Mouse (Mus musculus) limb, embryonic 14.5 days (tissue): ENCODE results near the gene Olfr809. TPM values are rescaled to one million over a fixed set of nuclear protein-coding genes. Genes with fewer than 3 reads are reported as not detected.

Experiments used
- ATAC-seq: fragments of 200-750 bp; cut with Nextera tagmentation; 2 replicates; pipeline ENCODE4 v1.8.0; 2017; ENCODE audit warnings: low read depth, moderate number of reproducible peaks, moderate TSS enrichment; ENCODE audit not compliant: low FRiP score
- DNase-seq: peaks from one replicate; pipeline ENCODE4 v3.0.0-alpha.2; 2015; ENCODE audit warnings: low spot score
- H3K27ac ChIP-seq: fragments of 300-500 bp; sonication (generic); replicated peaks from 2 replicates; pipeline ENCODE4 v1.5.1; 2014; ENCODE audit warnings: low read depth, mild to moderate bottlenecking, low read length, moderate library complexity, mixed read lengths
- H3K27me3 ChIP-seq: fragments of 300-500 bp; sonication (generic); 2 replicates; pipeline ENCODE4 v1.6.1; 2014; ENCODE audit warnings: low read length, mixed read lengths; ENCODE audit not compliant: control insufficient read depth, insufficient read depth
- H3K36me3 ChIP-seq: fragments of 300-500 bp; sonication (generic); 2 replicates; pipeline ENCODE4 v1.6.1; 2014; ENCODE audit warnings: mild to moderate bottlenecking, low read length, moderate library complexity, mixed read lengths; ENCODE audit not compliant: control insufficient read depth, insufficient read depth
- H3K4me1 ChIP-seq: fragments of 300-500 bp; sonication (generic); 2 replicates; pipeline ENCODE4 v1.6.1; 2014; ENCODE audit warnings: antibody characterized with exemption, low read length, mixed read lengths; ENCODE audit not compliant: control insufficient read depth, insufficient read depth
- H3K4me2 ChIP-seq: fragments of 300-500 bp; sonication (generic); replicated peaks from 2 replicates; pipeline ENCODE4 v1.6.1; 2014; ENCODE audit warnings: low read depth, mild to moderate bottlenecking, low read length, moderate library complexity; ENCODE audit not compliant: severe bottlenecking
- H3K4me3 ChIP-seq: fragments of 300-500 bp; sonication (generic); replicated peaks from 2 replicates; pipeline ENCODE4 v1.5.1; 2014; ENCODE audit warnings: low read length
- H3K9ac ChIP-seq: fragments of 300-500 bp; sonication (generic); 2 replicates; pipeline ENCODE4 v1.6.1; 2014; ENCODE audit warnings: mild to moderate bottlenecking, low read depth, low read length, moderate library complexity; ENCODE audit not compliant: severe bottlenecking
- H3K9me3 ChIP-seq: fragments of 300-500 bp; sonication (generic); 2 replicates; pipeline ENCODE4 v1.6.1; 2016; ENCODE audit warnings: low read length; ENCODE audit not compliant: control insufficient read depth
- POLR2A ChIP-seq: fragments of 200-500 bp; IDR thresholded peaks from 2 replicates; pipeline ENCODE4 v1.8.0; 2012; ENCODE audit warnings: inconsistent platforms, mild to moderate bottlenecking, moderate library complexity, borderline replicate concordance; ENCODE audit not compliant: insufficient read depth, insufficient read length; ENCODE audit errors: extremely low read depth
- WGBS: fragments of 180-500 bp; shearing (Covaris S2); extraction: QIAGEN DNeasy Blood & Tissue Kit; methylation state at CpG from one replicate; pipeline ENCODE4 v1.1.7; 2014; 5-methylcytosine and 5-hydroxymethylcytosine counted together
- polyA plus RNA-seq, 2 experiments: library from polyadenylated mRNA; depleted of rRNA in 1 of 2; stranded (reverse) in 1 of 2; unstranded in 1 of 2; fragments of >200 nt; fragmentation: Nextera tagmentation in 1 of 2; extraction: Ambion mirVana in 1 of 2; gene quantifications; 2 replicates each; pipeline versions ENCODE4 v1.2.1 to v1.2.3; 2012 to 2014

The Olfr809 gene
- polyA plus RNA-seq (2012; rRNA removed) = not detected in 2 replicates
- polyA plus RNA-seq (2014; fragmentation: Nextera tagmentation; extraction: Ambion mirVana) = not detected in 2 replicates

GRCm38 (mm10) chr10:129774338-129774737, at the start of gene Olfr809:
Gene Olfr809, plus strand, starts transcription at chr10:129774638.
- H3K36me3 ChIP-seq = no peaks in the 10 kb centered on the region
- TF ChIP-seq POLR2A = no peak
- H3K4me1 ChIP-seq = no peaks in the 10 kb centered on the region
- no peaks in the 10 kb centered on the region for H3K9me3 ChIP-seq
- no peak for DNase-seq
- H3K4me2 ChIP-seq = no peak within 1 kb of the TSS
- H3K27me3 ChIP-seq = no peaks in the 10 kb centered on the region
- no peak within 1 kb of the TSS for H3K27ac ChIP-seq
- H3K9ac ChIP-seq = no peak within 1 kb of the TSS
- no peak within 1 kb of the TSS for H3K4me3 ChIP-seq
- no peak for ATAC-seq

- H3K36me3 ChIP-seq = no peaks in the 10 kb centered on the region
- WGBS = 91% methylated on average over 2 of the region's 2 CpGs
- H3K9ac ChIP-seq = no peak within 1 kb of the TSS
- H3K27me3 ChIP-seq = no peaks in the 10 kb centered on the region
- DNase-seq (no peak), ATAC-seq (no peak)
- H3K4me2 ChIP-seq = no peak within 1 kb of the TSS
- TF ChIP-seq POLR2A = no peak
- no peak within 1 kb of the TSS for H3K27ac ChIP-seq
- no peak within 1 kb of the TSS for H3K4me3 ChIP-seq
- H3K9me3 ChIP-seq = no peaks in the 10 kb centered on the region
- no peaks in the 10 kb centered on the region for H3K4me1 ChIP-seq
These were observed 45.2 kb upstream of the Olfr809 start, which contains the start of gene Olfr805 for GRCm38 (mm10) chr10:129729275-129729674. Gene Olfr805, minus strand, starts transcription at chr10:129729375.

GRCm38 (mm10) chr10:129741821-129742220, 32.6 kb upstream of the Olfr809 start, which contains the start of gene Olfr806:
Gene Olfr806, minus strand, starts transcription at chr10:129741921.
- H3K4me3 ChIP-seq = no peak within 1 kb of the TSS
- DNase-seq (no peak), ATAC-seq (no peak)
- no peaks in the 10 kb centered on the region for H3K36me3 ChIP-seq
- TF ChIP-seq POLR2A = no peak
- H3K4me2 ChIP-seq = no peak within 1 kb of the TSS
- no peak within 1 kb of the TSS for H3K9ac ChIP-seq
- H3K27ac ChIP-seq = no peak within 1 kb of the TSS
- H3K9me3 ChIP-seq = no peaks in the 10 kb centered on the region
- no peaks in the 10 kb centered on the region for H3K27me3 ChIP-seq
- H3K4me1 ChIP-seq = no peaks in the 10 kb centered on the region

GRCm38 (mm10) chr10:129757693-129758092, 16.7 kb upstream of the Olfr809 start, which contains the start of gene Olfr807:
Gene Olfr807, minus strand, starts transcription at chr10:129757793.
- Histone ChIP-seq H3K27ac (no peak within 1 kb of the TSS), H3K27me3 (no peaks in the 10 kb centered on the region), H3K9ac (no peak within 1 kb of the TSS), H3K4me1 (no peaks in the 10 kb centered on the region), H3K4me2 (no peak within 1 kb of the TSS), H3K9me3 (no peaks in the 10 kb centered on the region), H3K36me3 (no peaks in the 10 kb centered on the region), H3K4me3 (no peak within 1 kb of the TSS)
- WGBS = 84% methylated on average over 1 of the region's 1 CpGs
- ATAC-seq (no peak), DNase-seq (no peak)
- no peak for TF ChIP-seq POLR2A

- Histone ChIP-seq H3K27ac (no peak within 1 kb of the TSS), H3K9ac (no peak within 1 kb of the TSS), H3K4me2 (no peak within 1 kb of the TSS), H3K4me3 (no peak within 1 kb of the TSS), H3K36me3 (no peaks in the 10 kb centered on the region), H3K4me1 (no peaks in the 10 kb centered on the region), H3K27me3 (no peaks in the 10 kb centered on the region), H3K9me3 (no peaks in the 10 kb centered on the region)
- no peak for DNase-seq
- WGBS = 92% methylated on average over 1 of the region's 1 CpGs
- no peak for TF ChIP-seq POLR2A
- no peak for ATAC-seq
These were observed 9.3 kb upstream of the Olfr809 start, which contains the start of gene Olfr808 for GRCm38 (mm10) chr10:129765182-129765581. Gene Olfr808, plus strand, starts transcription at chr10:129765482.

- H3K4me2 ChIP-seq = no peak overlapping the region
- H3K9me3 ChIP-seq = no peaks in the 10 kb centered on the region
- H3K4me1 ChIP-seq = no peaks in the 10 kb centered on the region
- no peak overlapping the region for H3K27ac ChIP-seq
- no peak for TF ChIP-seq POLR2A
- no peaks in the 10 kb centered on the region for H3K36me3 ChIP-seq
- peak; percentile 3 for DNase-seq
- no peak overlapping the region for H3K4me3 ChIP-seq
- H3K27me3 ChIP-seq = no peaks in the 10 kb centered on the region
- ATAC-seq = no peak
- H3K9ac ChIP-seq = no peak overlapping the region
These were observed 3.7 kb downstream of the Olfr809 start for GRCm38 (mm10) chr10:129778123-129778522.
